Mouse (Mus musculus) ES-Bruce4 (cell line): Measurements from ENCODE around the gene Zfp296.

Source experiments
- CTCF ChIP-seq: IDR thresholded peaks from one replicate; pipeline ENCODE4 v1.8.1; 2011; ENCODE audit warnings: low read depth, low read length
- EP300 ChIP-seq: IDR thresholded peaks from 2 replicates; pipeline ENCODE4 v1.6.1; 2011; ENCODE audit warnings: low read depth, low read length; ENCODE audit not compliant: insufficient read depth
- POLR2A ChIP-seq: IDR thresholded peaks from one replicate; pipeline ENCODE4 v1.8.1; 2011; ENCODE audit warnings: low read length; ENCODE audit not compliant: insufficient read depth

- no peak for TF ChIP-seq POLR2A
- no peak for TF ChIP-seq CTCF
- TF ChIP-seq EP300 = no peak
Observed at GRCm38 (mm10) chr7:19561431-19561764, 15.7 kb upstream of the Zfp296 start.
